Mouse (Mus musculus) inflammation-experienced regulatory T-cells, adult 6 months (primary cell): ENCODE data around the gene Sost. TPM values are rescaled to one million over a fixed set of nuclear protein-coding genes. Genes with fewer than 3 reads are reported as not detected.
"Not testable (repeated sequence)": the region's sequence is repeated elsewhere in the genome, so short reads cannot be mapped to it uniquely, and the experiment has no call there.

ENCODE experiments used
- ATAC-seq: one replicate; pipeline ENCODE4 v1.8.0; 2017
- polyA plus RNA-seq, 3 experiments: library from polyadenylated mRNA; unstranded; fragments of 100-300 nt; shearing (Covaris generic); gene quantifications; one replicate each; pipeline ENCODE4 v1.2.1; 2017

Sost gene
- not detected for polyA plus RNA-seq

DNA sequence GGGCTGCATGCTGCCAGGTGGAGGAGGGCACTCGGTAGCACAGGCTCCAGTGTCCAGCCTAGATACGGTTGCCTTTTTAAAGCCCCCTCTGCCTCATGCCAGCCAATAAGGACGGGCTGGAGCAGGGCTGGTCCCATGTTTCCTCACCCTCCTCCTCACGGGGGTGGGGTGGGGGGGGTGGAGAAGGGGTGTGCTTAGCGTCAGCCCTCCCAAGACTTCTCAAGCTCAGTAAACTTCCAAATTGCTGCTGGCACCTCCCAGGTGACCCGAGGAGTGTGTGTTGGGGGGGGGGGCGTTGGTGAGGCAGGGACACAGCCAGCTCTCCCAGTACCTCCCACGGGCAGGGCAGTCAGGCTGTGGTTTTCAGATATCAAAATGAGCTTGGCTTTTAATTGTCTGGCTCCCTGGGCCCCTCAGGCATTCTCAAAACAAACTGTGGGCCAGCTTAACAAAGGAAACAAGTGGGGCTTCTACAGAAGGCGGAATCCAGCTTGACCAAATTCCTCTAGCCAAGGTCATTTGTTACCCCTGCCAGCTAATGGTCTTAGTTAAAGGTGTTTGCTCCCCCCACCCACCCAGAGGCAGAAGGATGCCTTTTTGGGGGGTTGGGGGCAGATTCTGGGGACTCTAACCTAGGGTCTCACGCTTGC, at the start of gene Sost:
Gene Sost, minus strand, starts transcription at position 51 of the 650 bp plus-strand sequence.
- no peak for ATAC-seq

DNA sequence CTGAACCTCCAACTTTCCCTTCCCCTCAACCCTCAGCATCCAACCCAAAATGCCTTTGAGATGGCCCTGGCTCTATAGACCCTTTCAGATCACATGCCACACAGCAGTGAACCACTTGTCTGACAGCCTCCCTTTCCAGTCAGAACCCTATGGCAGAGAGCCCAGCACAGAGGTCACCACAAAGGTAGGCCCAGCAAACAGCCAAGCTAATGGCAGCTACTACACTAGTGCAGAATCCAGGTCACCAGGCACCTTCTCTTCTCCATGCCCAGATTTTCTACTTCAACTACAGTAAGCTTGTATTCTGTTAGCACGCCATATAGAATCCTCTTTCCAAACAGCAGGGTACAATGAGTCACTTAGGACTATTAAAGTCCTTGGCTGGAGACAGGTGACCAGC, 49.3 kb upstream of the Sost start:
- ATAC-seq = no peak

- no peak for ATAC-seq
Measured at GRCm38 (mm10) chr11:102015472-102015871, 48.7 kb upstream of the Sost start.

DNA sequence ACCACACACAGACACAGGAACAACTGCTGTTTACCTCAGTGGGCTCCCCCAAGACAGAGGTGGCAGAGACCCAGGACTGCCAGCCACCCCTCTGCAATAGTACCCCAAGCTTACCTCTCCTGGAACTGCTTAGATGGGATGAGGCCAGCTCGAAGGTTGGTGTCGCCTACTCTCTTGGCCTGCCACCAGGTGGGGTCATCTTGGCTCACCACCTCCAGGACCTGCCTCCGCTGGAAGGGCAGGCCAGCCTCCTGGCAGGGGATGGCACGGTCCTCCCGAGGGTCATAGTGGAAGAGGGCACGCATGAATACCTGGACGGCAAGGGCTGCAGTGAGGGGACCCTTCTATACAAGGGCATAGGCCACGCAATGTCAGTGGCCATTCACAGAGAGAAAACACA, 46.4 kb upstream of the Sost start:
- no peak for ATAC-seq

- no peak for ATAC-seq
Measured at GRCm38 (mm10) chr11:102011510-102011909, 44.7 kb upstream of the Sost start.

DNA sequence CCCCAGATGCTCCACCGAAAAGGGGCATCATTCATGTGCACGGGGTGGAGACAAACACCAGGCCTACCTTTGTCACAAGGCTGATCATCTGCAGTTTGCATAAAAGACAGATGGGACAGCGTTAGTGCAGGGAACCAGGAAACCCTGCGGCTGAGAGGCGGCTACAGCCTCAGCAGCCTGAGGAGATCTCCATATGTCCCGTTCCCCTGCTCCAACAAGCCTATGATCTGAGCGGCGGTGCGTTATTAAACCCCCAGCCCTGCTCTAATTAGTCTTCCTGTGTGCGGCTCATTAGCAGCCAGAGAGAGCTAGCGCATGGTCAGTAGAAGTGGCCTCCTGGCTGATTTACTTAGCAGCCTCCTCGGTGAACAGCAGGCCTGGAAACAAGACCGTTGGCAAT, 43.3 kb upstream of the Sost start:
- no peak for ATAC-seq

DNA sequence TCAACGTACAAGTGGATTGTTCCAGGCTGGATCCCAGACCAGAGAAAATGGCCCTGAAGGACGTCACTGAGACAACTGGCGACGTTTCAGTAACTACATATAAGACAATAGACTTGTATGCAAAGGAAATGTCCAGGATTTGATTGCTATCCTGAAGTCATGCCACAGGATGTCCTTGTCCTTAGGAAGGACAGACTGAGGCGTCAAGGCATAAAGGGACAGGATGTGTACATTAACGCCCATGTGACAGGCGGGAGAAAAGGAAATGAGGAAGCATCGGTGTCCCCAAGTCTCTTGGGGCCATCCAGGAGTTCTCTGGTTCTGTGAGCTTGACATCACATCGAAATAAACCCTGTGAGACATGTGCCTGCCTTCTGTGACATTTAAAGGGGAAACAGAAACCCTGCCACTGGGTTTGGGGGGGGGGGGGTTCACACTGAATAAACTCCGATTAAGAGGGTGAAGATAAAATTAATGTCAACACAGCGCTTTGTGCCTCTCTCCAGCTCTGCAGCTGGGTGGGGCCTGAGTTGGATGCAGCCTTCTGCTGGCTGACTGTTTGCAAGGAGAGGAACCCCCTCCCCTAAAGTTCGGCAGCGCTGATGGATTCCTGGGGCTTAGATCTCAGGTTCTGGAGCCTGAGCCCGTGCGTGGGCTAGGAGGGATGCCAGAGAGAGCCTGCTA, 42.3 kb upstream of the Sost start:
- no peak for ATAC-seq

- no peak for ATAC-seq
Measured at GRCm38 (mm10) chr11:102008372-102008771, 41.6 kb upstream of the Sost start.

DNA sequence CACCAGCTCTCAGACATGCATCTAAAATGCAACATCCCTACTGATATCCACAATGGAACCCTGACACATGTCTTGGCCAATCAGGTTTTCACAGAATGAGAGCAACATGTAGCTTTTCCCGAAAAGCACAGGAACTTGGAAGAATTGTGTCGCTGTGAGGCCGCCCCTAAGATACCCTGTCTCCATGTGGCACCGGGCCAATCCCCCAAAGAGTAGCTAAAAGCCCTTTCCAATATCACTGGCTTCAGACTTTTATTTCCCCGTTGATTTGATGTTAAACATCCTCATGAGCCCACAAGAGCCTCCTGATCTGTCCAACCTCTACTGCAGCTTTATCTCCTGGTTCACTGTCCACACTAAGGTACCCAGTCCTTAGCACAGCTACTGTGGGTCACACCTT, 39.9 kb upstream of the Sost start:
- no peak for ATAC-seq

- no peak for ATAC-seq
Measured at GRCm38 (mm10) chr11:102006271-102006670, 39.5 kb upstream of the Sost start.

DNA sequence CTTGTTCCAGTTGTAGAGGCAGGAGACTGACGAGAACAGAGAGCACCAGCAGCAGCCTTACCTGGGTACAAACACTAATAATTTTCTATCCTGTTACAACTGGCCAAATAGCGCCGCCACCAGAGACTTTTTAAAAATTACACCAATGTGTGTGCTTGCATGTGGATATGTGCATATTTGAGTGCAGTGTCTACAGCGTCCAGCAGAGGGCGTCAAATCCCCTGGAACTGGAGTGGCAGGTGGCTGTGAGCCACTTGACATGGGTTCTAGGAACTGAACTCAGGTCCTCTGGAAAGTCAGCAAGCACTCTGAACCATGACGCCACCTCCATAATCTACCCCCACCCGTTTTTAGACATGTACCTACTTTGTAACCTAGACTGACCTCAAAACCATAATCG, 37.4 kb upstream of the Sost start:
- no peak for ATAC-seq

DNA sequence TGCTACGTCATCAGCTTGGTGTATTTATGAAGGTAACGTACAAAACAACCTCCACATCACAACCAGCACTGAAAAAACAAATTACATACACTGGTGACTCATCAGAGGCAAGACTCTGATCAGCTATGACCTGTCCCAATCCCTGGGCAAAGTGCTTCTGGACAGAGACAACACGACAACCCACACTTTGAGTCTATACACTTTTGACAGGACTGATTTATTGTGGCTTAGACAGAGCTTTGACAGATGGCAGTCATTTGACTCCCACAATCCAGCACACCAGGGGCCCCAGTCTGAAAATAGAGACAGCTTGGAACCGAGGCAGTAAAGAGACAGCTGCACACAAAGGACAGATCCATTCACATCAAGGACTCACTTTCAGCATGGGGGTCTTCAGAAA, 32.7 kb upstream of the Sost start:
- no peak for ATAC-seq

DNA sequence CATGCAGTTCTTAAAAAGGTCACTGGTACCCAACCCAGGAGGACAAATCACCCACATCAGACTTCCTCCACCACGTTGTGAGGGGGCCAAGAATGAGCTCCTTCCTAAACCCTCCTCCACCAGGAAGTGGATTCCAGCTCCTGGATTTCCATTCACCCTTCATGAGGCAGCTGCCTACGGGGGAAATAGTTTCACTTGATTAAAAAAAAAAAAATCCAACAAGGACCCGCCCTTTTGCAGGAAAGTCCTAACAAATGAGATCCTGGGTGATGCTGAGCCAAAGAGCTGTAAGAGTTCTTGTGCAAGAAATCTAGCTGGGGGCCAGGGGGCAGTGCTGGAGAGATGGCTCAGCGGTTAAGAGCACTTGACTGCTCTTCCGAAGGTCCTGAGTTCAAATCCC, 31.4 kb upstream of the Sost start:
- ATAC-seq = no peak

GRCm38 (mm10) chr11:101995938-101996337, 29.1 kb upstream of the Sost start:
- no peak for ATAC-seq

- ATAC-seq = no peak
Measured at GRCm38 (mm10) chr11:101994100-101994499, 27.3 kb upstream of the Sost start.

- no peak for ATAC-seq
Measured at GRCm38 (mm10) chr11:101992411-101992810, 25.6 kb upstream of the Sost start.

GRCm38 (mm10) chr11:101991813-101992212, 25.0 kb upstream of the Sost start:
- no peak for ATAC-seq

DNA sequence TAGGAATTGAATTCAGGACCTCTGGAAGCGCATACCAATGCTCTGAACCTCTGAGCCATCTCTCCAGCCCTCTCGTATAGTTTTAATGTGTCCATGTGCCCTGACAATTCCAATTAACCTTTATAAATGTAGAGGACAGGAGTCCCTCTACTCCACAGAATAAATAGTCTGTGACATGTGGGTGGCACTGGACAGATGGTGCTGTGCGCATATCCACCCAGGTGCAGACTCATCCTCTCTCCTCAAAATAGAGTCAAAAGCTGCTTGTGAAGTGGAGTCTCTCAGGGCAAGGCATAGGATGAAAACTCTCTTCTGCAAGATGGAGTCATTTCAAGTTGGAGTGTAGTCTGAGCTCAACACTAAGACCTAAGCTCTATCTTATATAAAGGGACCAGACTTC, 23.4 kb upstream of the Sost start:
- ATAC-seq = no peak

GRCm38 (mm10) chr11:101986913-101987312, 20.1 kb upstream of the Sost start, which contains the start of gene Dusp3:
Gene Dusp3, minus strand, starts transcription at chr11:101987013.
- ATAC-seq = no peak

GRCm38 (mm10) chr11:101985990-101986389, 19.2 kb upstream of the Sost start:
- ATAC-seq = no peak

DNA sequence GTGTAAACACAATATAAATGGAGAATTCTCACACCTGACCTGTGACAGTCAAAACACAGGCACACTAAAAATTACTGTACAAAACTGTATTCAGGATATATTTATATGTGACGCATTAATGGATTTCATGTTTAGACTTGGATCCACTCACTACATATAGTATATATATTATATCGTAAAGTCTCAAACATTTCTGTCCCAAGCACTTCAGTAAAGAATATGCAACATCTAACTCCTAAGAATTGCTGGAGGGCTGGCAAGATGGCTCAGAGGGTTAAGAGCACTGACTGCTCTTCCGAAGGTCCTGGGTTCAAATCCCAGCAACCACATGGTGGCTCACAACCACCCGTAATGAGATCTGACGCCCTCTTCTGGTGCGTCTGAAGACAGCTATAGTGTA, 18.6 kb upstream of the Sost start:
- ATAC-seq = not testable (repeated sequence)

- no peak for ATAC-seq
Measured at GRCm38 (mm10) chr11:101984054-101985025, 17.5 kb upstream of the Sost start, which contains the start of gene Cfap97d1. Gene Cfap97d1, plus strand, starts transcription at chr11:101984279.

DNA sequence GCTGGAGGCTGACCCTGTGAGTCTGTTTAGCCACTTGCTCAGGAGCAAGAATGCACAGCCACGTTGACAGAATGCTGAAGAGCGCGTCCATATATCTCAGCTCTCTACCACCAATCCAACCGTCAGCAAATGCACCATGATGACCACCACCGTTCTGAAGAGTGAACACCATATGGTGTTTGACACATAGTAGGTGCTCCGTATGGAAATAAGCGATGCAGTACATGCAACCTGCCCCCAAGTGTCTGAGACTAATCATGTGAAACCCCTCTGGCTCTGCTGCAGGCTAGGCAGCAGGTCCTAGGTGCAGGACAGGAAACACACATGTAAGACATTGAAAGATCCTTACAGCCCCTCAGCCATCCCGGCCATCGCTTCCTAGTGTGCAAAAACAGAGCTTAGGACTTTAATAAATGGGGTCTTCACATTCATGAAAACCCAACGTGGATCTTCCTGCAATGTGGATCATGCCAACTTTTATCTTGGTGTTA, 16.7 kb upstream of the Sost start:
- ATAC-seq = no peak
